Mouse (Mus musculus) left cerebral cortex, adult 8-10 months (tissue): ENCODE measurements around the gene Prl. TPM values are rescaled to one million over a fixed set of nuclear protein-coding genes. Genes with fewer than 3 reads are reported as not detected.
"Not testable (repeated sequence)": the region's sequence is repeated elsewhere in the genome, so short reads cannot be mapped to it uniquely, and the experiment has no call there.

ENCODE experiments used
- DNase-seq, 2 experiments: peaks; one replicate each; pipeline ENCODE4 v3.0.0; 2022; ENCODE audit warnings: low spot score in 2 of 2
- total RNA-seq, 4 experiments: library from RNA; stranded (reverse); gene quantifications; 2 replicates each; pipeline ENCODE4 v1.2.4; 2022

Prl gene
- total RNA-seq, result 10 to 100 TPM in 1 of 4 experiments, 1 to 10 TPM in 1, not detected in 2; 1.2 to 24.5 TPM

DNA sequence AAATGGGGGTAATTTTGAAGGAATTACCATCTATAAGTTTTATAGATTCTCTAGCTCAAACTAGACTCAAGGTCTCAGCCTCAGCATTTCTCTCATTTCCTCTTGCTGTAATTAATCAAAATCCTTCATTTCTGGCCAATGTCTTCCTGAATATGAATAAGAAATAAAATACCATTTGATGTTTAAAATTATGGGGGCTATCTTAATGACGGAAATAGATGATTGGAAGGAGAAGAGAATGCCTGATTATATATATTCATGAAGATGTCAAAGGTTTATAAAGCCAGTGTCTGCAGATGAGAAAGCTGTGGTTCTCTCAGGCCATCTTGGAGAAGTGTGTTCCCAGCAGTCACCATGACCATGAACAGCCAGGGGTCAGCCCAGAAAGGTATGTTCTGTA, at the start of gene Prl:
TSS of gene Prl (plus strand) at position 301 of the 400 bp plus-strand sequence.
- no peak for DNase-seq

DNA sequence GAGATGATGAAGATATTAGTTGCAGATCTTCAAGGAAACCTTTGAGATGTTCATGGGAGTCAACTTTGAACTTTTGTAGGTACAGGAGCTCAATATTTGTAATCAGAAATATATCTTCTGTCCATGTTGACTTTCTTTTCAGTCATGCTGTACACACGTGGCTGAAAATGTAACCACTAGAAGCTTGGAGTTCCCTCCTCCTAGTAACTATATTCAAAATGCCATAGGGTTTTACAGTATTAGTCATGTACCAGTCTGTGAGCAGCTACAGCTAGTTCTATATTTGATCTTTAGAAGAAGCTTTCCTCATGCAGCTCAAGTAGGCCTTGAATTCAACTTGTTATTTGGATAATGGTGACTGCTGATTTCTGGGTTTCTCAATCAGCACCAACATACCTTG, 30.8 kb upstream of the Prl start:
- DNase-seq, result no peak

GRCm38 (mm10) chr13:27027376-27027775, 30.0 kb upstream of the Prl start:
- no peak for DNase-seq

DNA sequence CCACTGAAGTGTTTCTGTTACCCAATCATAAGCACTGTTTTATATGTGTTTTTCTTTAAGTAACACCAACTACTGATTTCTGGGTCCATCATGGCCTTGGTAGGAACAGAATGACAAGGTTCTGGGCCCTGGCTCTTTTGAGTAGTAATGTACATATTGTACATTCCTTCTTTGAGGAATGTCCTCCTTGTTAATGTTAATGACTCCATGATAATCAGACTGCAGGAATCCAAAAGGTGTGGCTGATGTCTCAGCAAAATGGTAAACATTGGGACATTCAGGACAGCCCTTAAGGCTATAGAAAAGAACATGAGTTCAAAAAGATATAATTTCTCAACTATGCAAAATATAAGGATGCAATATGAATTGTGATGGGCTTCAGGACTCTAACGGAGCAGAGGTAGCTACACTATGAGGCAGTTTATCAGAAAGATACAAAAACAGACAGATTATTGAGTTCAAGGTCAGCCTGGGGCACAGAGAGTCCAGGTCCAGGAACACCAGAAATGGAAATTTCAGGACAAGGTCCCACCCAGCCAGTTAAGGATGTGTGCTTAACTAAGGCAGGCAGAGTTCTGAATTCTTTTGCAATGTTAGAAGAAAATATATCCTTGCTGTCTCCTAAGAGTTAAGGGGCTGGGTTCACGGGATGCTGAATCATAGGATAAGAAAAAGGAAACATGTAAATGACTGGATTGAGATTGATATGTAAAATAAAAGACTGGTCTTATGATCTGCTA, 28.7 kb upstream of the Prl start:
- no peak for DNase-seq

DNA sequence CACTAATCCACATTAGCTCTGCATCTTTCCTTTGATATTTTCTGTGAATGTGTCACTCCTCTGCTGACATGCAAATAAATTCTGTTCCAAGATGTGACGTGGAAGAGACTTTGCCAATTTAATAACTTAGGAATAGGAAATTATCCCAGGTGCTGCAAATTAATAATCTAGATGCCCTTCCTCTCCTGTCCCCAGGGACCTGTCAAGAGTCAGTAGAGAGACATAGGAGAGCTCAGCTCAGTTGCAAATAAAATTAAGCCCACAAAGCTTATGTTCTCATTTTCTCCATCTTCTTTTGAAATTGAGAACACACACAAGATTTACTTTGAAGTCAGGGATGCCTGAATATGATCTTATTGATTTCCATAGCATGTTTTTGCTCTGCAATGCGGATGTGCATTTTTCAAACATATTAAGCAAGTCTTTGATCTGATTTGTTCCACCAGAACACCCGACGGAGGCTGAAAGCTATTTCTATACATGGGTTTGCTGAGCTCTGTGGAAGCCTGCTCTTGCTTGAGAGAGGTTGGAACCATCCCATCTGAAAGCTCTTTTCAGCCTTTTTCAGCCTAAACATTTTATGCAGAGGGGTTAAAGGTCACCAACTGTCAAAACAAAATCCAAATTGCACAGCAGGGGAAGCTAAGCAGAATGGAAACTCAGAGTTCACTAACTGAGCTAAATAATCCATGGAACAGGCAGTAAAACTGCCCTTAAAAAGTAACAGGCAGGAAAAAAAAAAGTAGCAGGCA, 26.1 kb upstream of the Prl start:
- DNase-seq, result no peak

- no peak for DNase-seq
Measured at GRCm38 (mm10) chr13:27031853-27032240, 25.5 kb upstream of the Prl start.

DNA sequence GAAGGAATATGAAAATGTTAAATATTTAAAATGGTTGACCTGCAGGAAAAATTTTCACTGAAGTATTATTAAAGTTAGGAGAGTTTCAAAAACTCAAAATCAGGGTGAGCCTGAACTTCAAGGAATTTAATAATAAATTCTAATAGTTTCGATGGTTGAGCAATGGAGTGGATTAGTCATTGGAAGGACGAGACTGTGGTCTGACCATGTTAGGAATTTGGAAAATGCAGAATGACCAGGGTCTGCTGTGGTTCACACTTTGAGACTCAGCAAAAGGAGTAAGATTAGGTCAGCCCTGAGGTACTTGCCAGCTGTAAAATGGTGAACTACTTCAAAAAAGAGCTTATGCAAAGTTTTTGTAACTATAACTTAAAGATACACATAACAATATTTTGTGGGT, 24.4 kb upstream of the Prl start:
- DNase-seq, result no peak

DNA sequence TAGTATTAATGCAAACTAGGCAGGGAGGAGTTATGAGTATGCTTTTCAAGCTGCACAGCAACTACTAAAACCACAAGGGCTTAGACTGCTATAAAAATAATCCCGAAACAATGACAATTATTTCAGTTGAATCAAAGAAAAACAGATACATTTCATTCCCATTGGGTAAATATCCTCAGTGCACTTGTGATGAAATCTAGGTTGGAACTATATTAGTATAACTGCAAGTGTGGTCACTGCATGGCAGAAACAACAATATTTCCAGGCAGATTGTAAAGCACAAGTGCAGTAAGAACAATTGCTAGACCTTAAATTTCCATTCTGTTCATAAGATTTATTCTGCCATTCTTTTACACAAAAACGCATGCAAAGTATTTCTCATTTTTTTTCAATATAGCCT, 15.2 kb upstream of the Prl start:
- DNase-seq, result no peak

GRCm38 (mm10) chr13:27043326-27043725, 14.0 kb upstream of the Prl start:
- DNase-seq, result no peak

- no peak for DNase-seq
Measured at GRCm38 (mm10) chr13:27059177-27059576, 1.8 kb downstream of the Prl start.

DNA sequence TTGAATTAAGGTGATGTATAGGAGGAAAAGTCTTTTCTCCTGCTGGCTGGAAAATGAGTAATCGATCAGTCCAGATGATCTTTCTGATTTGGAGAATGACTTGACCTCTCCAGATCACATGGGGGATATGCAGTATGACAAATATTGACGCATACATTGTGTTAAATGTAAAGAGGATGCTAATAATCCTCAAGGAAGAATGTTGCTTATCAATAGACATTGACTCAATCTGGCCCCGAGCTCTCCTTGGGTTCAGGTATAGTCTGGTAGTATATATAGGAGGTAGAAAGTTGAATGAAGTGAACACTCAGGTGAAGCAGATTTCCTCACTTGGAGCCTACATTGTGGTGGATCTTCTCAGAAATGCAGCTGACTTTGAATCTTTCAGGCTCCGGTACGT, 36.5 kb downstream of the Prl start, which contains the start of gene Prl3d1:
TSS of gene Prl3d1 (plus strand) at position 301 of the 400 bp plus-strand sequence.
- DNase-seq, result not testable (repeated sequence)

Other genes starting within 250 kb of the Prl start
- gene Prl3d1, start 36.6 kb downstream of the Prl start, total RNA-seq, result not detected
- gene Prl3d2, start 64.1 kb downstream of the Prl start, total RNA-seq, result not detected
- gene Prl3d3, start 99.2 kb downstream of the Prl start, total RNA-seq, result not detected
- not detected for gene Prl3c1, start 139.1 kb downstream of the Prl start, total RNA-seq
- gene Prl3b1, start 184.3 kb downstream of the Prl start, total RNA-seq, result not detected
- not detected for gene Prl3a1, start 201.9 kb downstream of the Prl start, total RNA-seq